Mouse (Mus musculus) stomach, embryonic 16.5 days (tissue): ENCODE measurements at regions not wholly inside any gene's neighbourhood (a gene's known extent, or its start where the extent isn't known, plus 50 kb on each side); places are given as distances from the start of the nearest gene placed in this dataset.

Experiments
- ATAC-seq: fragments of 200-750 bp; cut with Nextera tagmentation; 2 replicates; pipeline ENCODE4 v1.8.0; 2017; ENCODE audit warnings: moderate number of reproducible peaks, moderate TSS enrichment; ENCODE audit not compliant: insufficient read depth, low FRiP score
- H3K27ac ChIP-seq: fragments of 300-500 bp; sonication (generic); 2 replicates; pipeline ENCODE4 v1.5.1; 2014; ENCODE audit warnings: low read length
- H3K27me3 ChIP-seq: fragments of 300-500 bp; sonication (generic); 2 replicates; pipeline ENCODE4 v1.6.1; 2014; ENCODE audit warnings: low read length, control low read depth, mixed read lengths; ENCODE audit not compliant: control insufficient read depth, insufficient read depth
- H3K36me3 ChIP-seq: fragments of 300-500 bp; sonication (generic); 2 replicates; pipeline ENCODE4 v1.6.1; 2014; ENCODE audit warnings: low read length; ENCODE audit not compliant: control insufficient read depth, insufficient read depth
- H3K4me1 ChIP-seq: fragments of 300-500 bp; sonication (generic); 2 replicates; pipeline ENCODE4 v1.6.1; 2014; ENCODE audit warnings: low read length, control low read depth, mixed read lengths; ENCODE audit not compliant: control insufficient read depth, insufficient read depth
- H3K4me2 ChIP-seq: fragments of 300-500 bp; sonication (generic); 2 replicates; pipeline ENCODE4 v1.6.1; 2014; ENCODE audit warnings: low read depth, low read length, mixed read lengths
- H3K4me3 ChIP-seq: fragments of 300-500 bp; sonication (generic); replicated peaks from 2 replicates; pipeline ENCODE4 v1.5.1; 2014; ENCODE audit warnings: mild to moderate bottlenecking, low read length
- H3K9ac ChIP-seq: fragments of 300-500 bp; sonication (generic); 2 replicates; pipeline ENCODE4 v1.6.1; 2014; ENCODE audit warnings: low read length
- H3K9me3 ChIP-seq: fragments of 300-500 bp; sonication (generic); replicated peaks from 2 replicates; pipeline ENCODE4 v1.6.1; 2016; ENCODE audit warnings: low read length, control low read depth; ENCODE audit not compliant: control insufficient read depth
- WGBS: fragments of 180-500 bp; shearing (Covaris S2); extraction: QIAGEN DNeasy Blood & Tissue Kit; methylation state at CpG from one replicate; pipeline ENCODE4 v1.1.7; 2014; 5-methylcytosine and 5-hydroxymethylcytosine counted together

DNA sequence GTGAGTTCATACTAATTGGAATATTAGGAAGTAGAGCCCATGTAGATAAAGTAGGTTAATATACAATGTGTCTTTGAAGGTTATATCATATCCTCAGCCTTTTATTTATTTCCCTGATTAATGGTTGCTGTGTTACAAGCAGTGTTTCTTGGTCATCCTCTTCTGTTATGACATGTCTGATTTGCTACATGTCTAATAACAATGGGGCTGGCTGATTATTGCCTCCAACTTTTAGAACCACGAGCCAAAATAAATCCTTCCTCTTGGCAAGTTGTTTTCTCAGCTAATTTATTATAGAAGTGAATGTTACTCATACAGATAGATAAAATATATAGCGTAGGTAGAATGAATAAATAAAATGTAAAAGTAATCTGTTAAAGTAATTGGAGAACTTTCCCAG is 124.8 kb upstream of the Rgmb start:
- Histone ChIP-seq H3K4me2 (no peak overlapping the region), H3K4me1 (no peaks in the 10 kb centered on the region), H3K27me3 (no peaks in the 10 kb centered on the region), H3K4me3 (no peak overlapping the region), H3K27ac (no peak overlapping the region), H3K36me3 (no peaks in the 10 kb centered on the region), H3K9ac (no peak overlapping the region), H3K9me3 (no peaks in the 10 kb centered on the region)
- ATAC-seq = no peak
- WGBS = 64% methylated on average over 2 of the region's 2 CpGs

DNA sequence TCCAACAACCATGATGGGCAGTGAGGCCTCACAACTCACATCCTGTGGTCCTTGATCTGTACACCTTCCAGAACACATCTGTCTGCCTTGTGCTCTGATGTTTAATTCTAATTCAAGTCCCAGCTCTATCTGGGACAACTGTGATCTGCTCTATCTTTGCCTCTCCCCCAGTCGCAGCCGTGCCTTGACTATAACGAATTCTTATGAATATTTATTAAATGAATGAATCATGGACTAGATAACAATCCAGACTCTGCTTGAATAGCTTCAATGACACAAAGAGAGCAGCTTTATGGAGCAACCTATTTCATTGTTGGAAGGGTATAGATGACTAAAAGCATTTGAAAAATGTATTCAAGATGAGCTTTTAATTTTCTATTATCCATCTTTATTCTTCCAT is 120.8 kb upstream of the Rgmb start:
- H3K9me3 ChIP-seq = no peaks in the 10 kb centered on the region
- no peaks in the 10 kb centered on the region for H3K4me1 ChIP-seq
- no peak overlapping the region for H3K27ac ChIP-seq
- H3K27me3 ChIP-seq = no peaks in the 10 kb centered on the region
- no peak overlapping the region for H3K9ac ChIP-seq
- H3K36me3 ChIP-seq = no peaks in the 10 kb centered on the region
- ATAC-seq = no peak
- H3K4me2 ChIP-seq = no peak overlapping the region
- H3K4me3 ChIP-seq = no peak overlapping the region
- WGBS = 83% methylated on average over 3 of the region's 3 CpGs

DNA sequence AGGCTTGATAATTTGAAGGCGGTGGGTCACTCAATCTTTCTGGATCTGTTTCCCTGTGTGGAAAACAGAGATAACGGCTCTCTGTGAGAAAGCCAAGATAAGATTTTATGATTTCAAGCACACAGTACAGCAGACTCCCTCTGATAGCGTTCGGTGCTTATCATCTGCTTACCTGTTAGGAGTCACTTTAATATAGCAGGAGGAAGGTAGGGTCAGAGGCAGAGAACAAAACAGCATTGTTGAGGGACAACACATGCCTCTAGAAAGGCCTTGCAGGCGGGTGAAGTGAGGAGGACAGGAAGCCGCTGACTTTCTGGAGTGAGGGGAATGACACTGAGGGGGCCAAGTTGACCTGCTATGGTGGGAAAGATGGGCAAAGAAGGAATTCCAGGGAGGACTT is 118.9 kb upstream of the Rgmb start:
- no peaks in the 10 kb centered on the region for H3K27me3 ChIP-seq
- H3K4me1 ChIP-seq = no peaks in the 10 kb centered on the region
- no peak overlapping the region for H3K4me2 ChIP-seq
- no peak overlapping the region for H3K27ac ChIP-seq
- no peaks in the 10 kb centered on the region for H3K9me3 ChIP-seq
- H3K36me3 ChIP-seq = no peaks in the 10 kb centered on the region
- ATAC-seq = no peak
- H3K9ac ChIP-seq = no peak overlapping the region
- no peak overlapping the region for H3K4me3 ChIP-seq
- 49% methylated on average over 6 of the region's 6 CpGs for WGBS

DNA sequence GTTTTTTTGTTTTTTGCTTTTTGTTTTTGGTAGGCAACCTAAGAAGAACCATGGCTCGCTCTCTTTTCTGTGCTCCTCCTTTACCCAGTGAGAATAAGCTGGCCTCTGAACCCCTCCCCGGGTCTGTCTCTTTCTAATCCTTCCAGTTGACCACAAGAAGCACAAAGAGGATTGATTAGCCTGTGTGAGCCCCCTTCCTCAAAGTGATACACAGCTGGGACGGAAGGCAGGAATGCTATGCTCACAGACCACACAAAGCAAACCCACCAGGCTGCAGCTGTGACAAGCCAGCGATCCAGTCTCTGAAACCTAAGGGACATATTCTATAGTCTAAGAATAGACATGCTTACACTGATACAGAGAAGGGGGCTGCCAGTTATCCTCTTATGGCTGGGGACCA is 111.5 kb upstream of the Rgmb start:
- H3K27ac ChIP-seq = no peak overlapping the region
- no peak overlapping the region for H3K4me2 ChIP-seq
- no peak overlapping the region for H3K4me3 ChIP-seq
- H3K4me1 ChIP-seq = no peaks in the 10 kb centered on the region
- H3K9ac ChIP-seq = no peak overlapping the region
- H3K9me3 ChIP-seq = no peaks in the 10 kb centered on the region
- 54% methylated on average over 4 of the region's 4 CpGs for WGBS
- H3K36me3 ChIP-seq = no peaks in the 10 kb centered on the region
- no peaks in the 10 kb centered on the region for H3K27me3 ChIP-seq
- no peak for ATAC-seq

DNA sequence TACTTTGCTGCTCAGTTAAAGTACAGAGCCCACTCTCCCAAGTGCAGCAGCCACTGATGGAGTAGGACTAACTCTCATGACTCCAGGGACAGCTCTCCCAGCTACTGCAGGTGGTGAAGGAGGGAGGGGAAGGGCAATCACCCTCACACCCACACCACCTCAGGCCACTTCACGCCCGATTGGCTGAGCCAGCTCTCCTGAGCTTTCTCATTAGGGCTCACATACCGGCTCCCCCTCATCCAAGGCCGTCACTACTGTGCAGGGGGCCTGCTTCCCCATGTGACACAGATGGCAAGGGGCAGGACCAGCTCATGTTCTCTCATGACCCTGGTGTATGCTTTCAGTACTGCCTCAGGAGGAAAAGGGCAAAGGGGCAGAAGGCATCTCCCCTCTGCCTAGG is 87.8 kb upstream of the Rgmb start:
- H3K4me1 ChIP-seq = no peaks in the 10 kb centered on the region
- H3K9ac ChIP-seq = no peak overlapping the region
- no peak overlapping the region for H3K4me3 ChIP-seq
- H3K36me3 ChIP-seq = no peaks in the 10 kb centered on the region
- WGBS = 59% methylated on average over 4 of the region's 4 CpGs
- no peaks in the 10 kb centered on the region for H3K27me3 ChIP-seq
- no peaks in the 10 kb centered on the region for H3K9me3 ChIP-seq
- no peak overlapping the region for H3K27ac ChIP-seq
- H3K4me2 ChIP-seq = no peak overlapping the region
- 0 out of 2 replicates have a peak, but pooled peaks have one; percentile 17 for ATAC-seq

DNA sequence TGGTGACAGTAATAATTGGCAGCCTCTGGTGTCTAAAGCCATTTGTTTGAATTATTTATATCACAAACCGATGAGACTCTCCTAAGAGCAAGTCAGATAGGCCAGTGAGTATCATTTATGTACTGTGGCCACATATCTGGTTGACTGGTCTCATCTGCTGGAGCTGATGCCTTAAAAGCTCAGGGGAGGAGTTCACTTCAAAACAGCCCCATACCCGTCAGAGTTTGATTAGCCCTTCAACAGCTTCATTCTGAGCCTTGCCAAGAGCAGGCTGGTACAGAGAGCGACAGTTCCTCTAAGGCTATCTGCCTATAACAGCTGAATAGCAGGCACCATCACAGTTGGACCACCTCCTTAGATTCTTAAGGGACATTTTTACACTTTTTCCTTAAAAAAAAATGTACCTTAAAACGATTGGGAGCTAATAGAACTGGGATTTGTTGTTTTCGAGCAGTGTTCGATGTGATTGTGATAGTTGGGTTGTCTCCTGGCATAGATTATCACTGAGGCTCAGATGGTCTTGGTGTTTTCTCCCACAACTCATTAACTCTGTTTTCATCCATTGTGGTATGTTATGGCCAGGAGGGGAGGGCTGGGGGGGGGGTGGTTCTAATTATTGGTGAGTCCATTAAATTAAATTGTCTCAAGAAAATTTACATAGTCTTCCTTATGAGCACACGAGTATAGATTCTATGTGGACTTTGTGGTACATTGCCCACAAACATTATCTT is 68.0 kb upstream of the Rgmb start:
- Histone ChIP-seq H3K9ac (no peak overlapping the region), H3K9me3 (no peaks in the 10 kb centered on the region), H3K27me3 (no peaks in the 10 kb centered on the region), H3K4me3 (no peak overlapping the region), H3K4me2 (no peak overlapping the region), H3K27ac (no peak overlapping the region), H3K4me1 (no peaks in the 10 kb centered on the region), H3K36me3 (no peaks in the 10 kb centered on the region)
- WGBS = 80% methylated on average over 7 of the region's 7 CpGs
- no peak for ATAC-seq

DNA sequence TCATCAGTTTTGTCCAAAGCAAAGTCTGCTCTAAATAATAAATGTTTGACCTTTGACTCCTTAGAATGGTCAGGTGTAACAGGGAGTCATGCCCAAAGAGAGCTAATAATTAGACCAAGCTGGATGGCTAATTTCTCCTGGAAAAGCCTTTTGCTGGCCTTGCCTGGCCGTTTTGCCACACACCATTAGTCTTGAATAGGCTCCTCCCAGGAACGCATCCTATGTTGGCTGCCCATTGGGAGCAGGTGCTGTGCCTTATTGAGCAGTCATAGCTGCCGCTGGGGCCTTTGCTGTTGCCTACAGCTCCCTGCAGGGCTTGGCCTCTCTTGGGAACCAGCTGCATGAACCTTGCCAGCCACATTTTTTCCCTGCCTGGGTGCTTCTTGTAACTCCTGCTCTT is 65.1 kb upstream of the Rgmb start:
- H3K4me1 ChIP-seq = no peaks in the 10 kb centered on the region
- no peak overlapping the region for H3K4me3 ChIP-seq
- WGBS = 75% methylated on average over 3 of the region's 3 CpGs
- no peaks in the 10 kb centered on the region for H3K9me3 ChIP-seq
- ATAC-seq = no peak
- H3K27me3 ChIP-seq = no peaks in the 10 kb centered on the region
- no peak overlapping the region for H3K27ac ChIP-seq
- no peak overlapping the region for H3K4me2 ChIP-seq
- H3K9ac ChIP-seq = no peak overlapping the region
- H3K36me3 ChIP-seq = no peaks in the 10 kb centered on the region

DNA sequence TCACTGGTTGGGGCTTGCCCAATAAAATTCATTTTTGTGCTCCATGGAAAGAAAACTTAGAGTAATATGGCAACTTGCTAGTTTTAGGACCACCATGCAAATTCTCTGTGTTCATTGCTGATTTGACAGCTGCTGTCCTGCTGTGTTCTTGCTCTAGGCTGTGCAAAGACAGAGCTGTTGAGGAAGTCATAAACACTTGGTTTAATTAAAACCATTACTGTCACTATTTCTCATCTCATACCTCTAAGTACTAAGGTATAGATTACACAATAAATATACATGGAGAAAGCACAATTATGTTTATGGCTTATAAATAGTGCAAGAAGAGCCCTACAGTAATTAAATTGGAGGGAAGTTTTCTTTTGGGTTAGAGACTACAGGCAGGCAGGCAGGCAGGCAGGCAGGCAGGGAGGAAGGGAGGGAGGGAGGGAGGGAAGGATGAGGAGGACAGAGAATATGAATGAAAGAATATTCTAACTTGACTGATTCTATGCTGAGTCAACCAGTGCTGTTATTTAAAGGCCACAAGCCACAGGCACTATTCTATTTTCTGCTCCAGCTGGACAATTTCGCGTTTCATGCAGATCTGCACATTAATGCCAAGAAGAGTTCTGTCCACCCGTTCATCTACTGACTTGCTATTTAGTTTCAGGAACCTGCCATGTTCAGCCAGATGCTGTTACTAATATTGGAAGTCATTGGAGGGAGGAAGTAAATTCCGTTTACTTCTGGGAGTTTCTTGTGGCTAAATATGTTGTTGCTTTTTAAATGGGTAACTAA is 61.2 kb upstream of the Rgmb start:
- no peak for ATAC-seq
- no peak overlapping the region for H3K4me3 ChIP-seq
- H3K9ac ChIP-seq = no peak overlapping the region
- H3K4me2 ChIP-seq = no peak overlapping the region
- 61% methylated on average over 4 of the region's 4 CpGs for WGBS
- H3K27ac ChIP-seq = no peak overlapping the region
- no peaks in the 10 kb centered on the region for H3K4me1 ChIP-seq
- H3K27me3 ChIP-seq = no peaks in the 10 kb centered on the region
- H3K9me3 ChIP-seq = no peaks in the 10 kb centered on the region
- H3K36me3 ChIP-seq = no peaks in the 10 kb centered on the region

DNA sequence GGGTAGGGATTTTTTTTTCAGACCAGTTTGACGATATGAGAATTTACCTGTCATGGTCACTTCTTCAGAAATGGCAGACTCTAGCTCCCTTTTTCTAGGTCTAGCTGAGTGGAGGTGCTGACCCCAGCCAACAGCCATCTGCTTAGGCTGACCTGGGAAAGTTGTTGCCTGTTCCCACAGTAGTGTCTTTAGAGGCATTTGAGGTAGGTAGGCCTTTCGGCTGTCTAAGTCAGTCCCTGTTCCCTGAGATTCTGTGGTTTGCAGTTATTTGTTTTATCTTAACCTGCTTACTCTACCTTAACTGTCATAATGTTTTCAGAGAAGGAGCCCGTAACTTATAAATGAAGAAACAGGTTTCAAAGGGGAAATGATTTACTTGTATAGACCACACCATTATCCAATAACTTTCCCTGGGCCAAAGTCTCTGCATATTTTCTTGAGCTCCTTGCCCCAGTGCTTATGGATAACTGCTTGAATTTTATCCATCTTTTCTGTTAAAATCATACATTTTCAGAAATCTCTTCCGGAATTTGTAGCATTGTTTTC is 59.8 kb upstream of the Rgmb start:
- Histone ChIP-seq H3K27ac (no peak overlapping the region), H3K4me1 (no peaks in the 10 kb centered on the region), H3K4me3 (no peak overlapping the region), H3K27me3 (no peaks in the 10 kb centered on the region), H3K4me2 (no peak overlapping the region), H3K36me3 (no peaks in the 10 kb centered on the region), H3K9me3 (no peaks in the 10 kb centered on the region), H3K9ac (no peak overlapping the region)
- no peak for ATAC-seq
- WGBS = 93% methylated on average over 4 of the region's 4 CpGs
